8 mouse cellular contexts compared by ENCODE assay signal in genomic region chr2:35200898-35201668, GRCm38 (mm10). TPM values are rescaled to one million over a fixed set of nuclear protein-coding genes. Genes with fewer than 3 reads are reported as not detected.
A peak's percentile ranks its signal among the peaks of the same experiment; 100 is the strongest.
DNase-seq lines count a peak whose midpoint lies in the region; ATAC-seq and TF ChIP-seq lines count a peak whose summit lies in the region.

Gene Rab14, minus strand, starts transcription at chr2:35201120.

- H3K4me2 ChIP-seq in kidney, embryonic 14.5 days (replicated peaks; ENCODE audit: low read depth, low read length) = peak within 1 kb of the TSS; percentile 94
- H3K4me2 ChIP-seq in limb, embryonic 15.5 days = peak within 1 kb of the TSS; percentile 76

- under 1% methylated on average over 46 of the region's 47 CpGs for WGBS in kidney, embryonic 14.5 days
- WGBS in limb, embryonic 15.5 days = under 1% methylated on average over 47 of the region's 47 CpGs

- H3K27ac ChIP-seq in bone marrow macrophage, adult 2 months (ENCODE audit: insufficient read depth, low read depth, low read length) = peak within 1 kb of the TSS; percentile 96
- peak within 1 kb of the TSS; percentile 85 for H3K27ac ChIP-seq in embryonic fibroblast, embryonic 13.5 days (ENCODE audit: insufficient read depth, low read length)
- peak within 1 kb of the TSS; percentile 96 for H3K27ac ChIP-seq in kidney, embryonic 14.5 days (ENCODE audit: low read depth, low read length)
- peak within 1 kb of the TSS; percentile 98 for H3K27ac ChIP-seq in limb, embryonic 15.5 days

- TF ChIP-seq CTCF in bone marrow macrophage, adult 2 months (IDR thresholded peaks at IDR 0.05; ENCODE audit: low read depth, low read length) = no peak
- no peak for TF ChIP-seq CTCF in embryonic fibroblast, embryonic 13.5 days (IDR thresholded peaks at IDR 0.05; ENCODE audit: borderline replicate concordance, insufficient read depth, low read length)

- peak; percentile 99 for ATAC-seq in kidney, embryonic 14.5 days (ENCODE audit: low FRiP score, low TSS enrichment)
- peak; percentile 99 for ATAC-seq in limb, embryonic 15.5 days (ENCODE audit: insufficient number of reproducible peaks, low FRiP score, low TSS enrichment, low read depth)

- H3K4me3 ChIP-seq in bone marrow macrophage, adult 2 months (ENCODE audit: insufficient read depth, low read length) = peak within 1 kb of the TSS; percentile 82
- H3K4me3 ChIP-seq in embryonic fibroblast, embryonic 13.5 days (ENCODE audit: insufficient read depth, low read length) = peak within 1 kb of the TSS; percentile 90
- H3K4me3 ChIP-seq in kidney, embryonic 14.5 days (ENCODE audit: low read length) = peak within 1 kb of the TSS; percentile 100
- peak within 1 kb of the TSS; percentile 99 for H3K4me3 ChIP-seq in limb, embryonic 15.5 days

- TF ChIP-seq POLR2A in bone marrow macrophage, adult 2 months (IDR thresholded peaks at IDR 0.05; ENCODE audit: borderline replicate concordance, low read depth, low read length) = no peak
- peak; percentile 93 for TF ChIP-seq POLR2A in embryonic fibroblast, embryonic 13.5 days (IDR thresholded peaks at IDR 0.05; ENCODE audit: low read depth, low read length)

- H3K9ac ChIP-seq in kidney, embryonic 14.5 days (ENCODE audit: low read depth, low read length) = peak within 1 kb of the TSS; percentile 100
- H3K9ac ChIP-seq in limb, embryonic 15.5 days = peak within 1 kb of the TSS; percentile 98

- H3K36me3 ChIP-seq in kidney, embryonic 14.5 days (ENCODE audit: control insufficient read depth, insufficient read depth, low read length) = no peaks in the 10 kb centered on the region; the same call in 1 of the 2 replicates
- H3K36me3 ChIP-seq in limb, embryonic 15.5 days = no peaks in the 10 kb centered on the region

- no peaks in the 10 kb centered on the region for H3K27me3 ChIP-seq in kidney, embryonic 14.5 days (ENCODE audit: control insufficient read depth, insufficient read depth, low read length)
- no peaks in the 10 kb centered on the region; the same call in 1 of the 2 replicates for H3K27me3 ChIP-seq in limb, embryonic 15.5 days

- H3K9me3 ChIP-seq in kidney, embryonic 14.5 days (ENCODE audit: control insufficient read depth, low read length) = no peaks in the 10 kb centered on the region
- no peaks in the 10 kb centered on the region for H3K9me3 ChIP-seq in limb, embryonic 15.5 days

- H3K4me1 ChIP-seq in bone marrow macrophage, adult 2 months (ENCODE audit: control insufficient read depth, insufficient read depth, low read length) = peaks cover 16% of the 10 kb centered on the region
- peaks cover 6% of the 10 kb centered on the region; the same call in 1 of the 2 replicates for H3K4me1 ChIP-seq in embryonic fibroblast, embryonic 13.5 days (ENCODE audit: control insufficient read depth, insufficient read depth, low read length)
- peaks cover 5% of the 10 kb centered on the region; the same call in 1 of the 2 replicates for H3K4me1 ChIP-seq in kidney, embryonic 14.5 days (ENCODE audit: control insufficient read depth, insufficient read depth, low read length)
- H3K4me1 ChIP-seq in limb, embryonic 15.5 days = peaks cover 7% of the 10 kb centered on the region

- peak; percentile 100 for DNase-seq in A20 (ENCODE audit: low read depth, low spot score)
- peak; percentile 99 for DNase-seq in heart, adult 9 months (ENCODE audit: low spot score in 2 of 2)
- DNase-seq in monocyte, adult 2 months (ENCODE audit: low read depth in 1 of 2, low spot score in 2 of 2) = peak; percentile 98
- peak; percentile 99 to 100 for DNase-seq in spleen, postnatal 36 days (ENCODE audit: low spot score in 2 of 2)

RNA-seq across cellular contexts. Expression of gene Rab14, which starts in this region (rescaled TPM):
- polyA plus RNA-seq in bone marrow macrophage, adult 2 months (2012; ENCODE audit: insufficient read depth, insufficient read length, missing spikeins) = 259 and 260 TPM in 2 replicates
- 151 and 159 TPM in 2 replicates for polyA plus RNA-seq in embryonic fibroblast, embryonic 13.5 days (2011; ENCODE audit: insufficient read length, low read depth, missing spikeins)
- 308 and 329 TPM in 2 replicates for polyA plus RNA-seq in kidney, embryonic 14.5 days (2014; fragmentation: Nextera tagmentation; extraction: Ambion mirVana)
- 341 and 342 TPM in 2 replicates for polyA plus RNA-seq in limb, embryonic 15.5 days (2015; fragmentation: Nextera tagmentation; extraction: Ambion mirVana)

Comparison
In these comparisons a context has a peak if more than half of its experiments do, and no peak if none do; other contexts are left out.
1. Peak in every context shown above with its lines: DNase-seq, ATAC-seq, H3K4me3 ChIP-seq and H3K27ac ChIP-seq.